Mouse (Mus musculus): ENCODE data around the gene Lmbr1l. TPM values are rescaled to one million over a fixed set of nuclear protein-coding genes. Genes with fewer than 3 reads are reported as not detected.

The Lmbr1l gene
- total and polyA plus RNA-seq, 3 experiments, result 23.4 to 30.4 (median 27.9) TPM

Other genes with a start within 250 kb of the Lmbr1l start
- gene Rnd1, start 240.8 kb downstream of the Lmbr1l start, total RNA-seq (2012; rRNA removed), result 3.8 and 6.3 TPM in 2 replicates
- gene Rnd1, start 240.8 kb downstream of the Lmbr1l start, total RNA-seq (2014; rRNA removed), result 5.8 and 9.4 TPM in 2 replicates
- 5.7 and 6.0 TPM in 2 replicates for gene Rnd1, start 240.8 kb downstream of the Lmbr1l start, polyA plus RNA-seq (2012; ENCODE audit: insufficient read length, low read depth)
- 0.13 TPM in 1 of 2 replicates, not detected in the other for gene Ccdc65, start 210.0 kb downstream of the Lmbr1l start, total RNA-seq (2012; rRNA removed)
- gene Ccdc65, start 210.0 kb downstream of the Lmbr1l start, total RNA-seq (2014; rRNA removed), result not detected in 2 replicates
- 0.11 and 0.14 TPM in 2 replicates for gene Ccdc65, start 210.0 kb downstream of the Lmbr1l start, polyA plus RNA-seq (2012; ENCODE audit: insufficient read length, low read depth)
- 75.0 and 132 TPM in 2 replicates for gene Fkbp11, start 190.0 kb downstream of the Lmbr1l start, total RNA-seq (2012; rRNA removed)
- gene Fkbp11, start 190.0 kb downstream of the Lmbr1l start, total RNA-seq (2014; rRNA removed), result 21.0 and 23.4 TPM in 2 replicates
- gene Fkbp11, start 190.0 kb downstream of the Lmbr1l start, polyA plus RNA-seq (2012; ENCODE audit: insufficient read length, low read depth), result 22.2 and 27.6 TPM in 2 replicates
- 32.5 and 33.8 TPM in 2 replicates for gene Arf3, start 155.0 kb downstream of the Lmbr1l start, total RNA-seq (2012; rRNA removed)
- 33.9 and 41.0 TPM in 2 replicates for gene Arf3, start 155.0 kb downstream of the Lmbr1l start, total RNA-seq (2014; rRNA removed)
- 158 and 182 TPM in 2 replicates for gene Arf3, start 155.0 kb downstream of the Lmbr1l start, polyA plus RNA-seq (2012; ENCODE audit: insufficient read length, low read depth)
- gene Wnt10b, start 140.1 kb downstream of the Lmbr1l start, total RNA-seq (2012; rRNA removed), result 19.1 and 25.4 TPM in 2 replicates
- 61.6 and 64.4 TPM in 2 replicates for gene Wnt10b, start 140.1 kb downstream of the Lmbr1l start, total RNA-seq (2014; rRNA removed)
- 56.2 and 58.0 TPM in 2 replicates for gene Wnt10b, start 140.1 kb downstream of the Lmbr1l start, polyA plus RNA-seq (2012; ENCODE audit: insufficient read length, low read depth)
- not detected in 2 replicates for gene Wnt1, start 128.4 kb downstream of the Lmbr1l start, total RNA-seq (2012; rRNA removed)
- not detected in 2 replicates for gene Wnt1, start 128.4 kb downstream of the Lmbr1l start, total RNA-seq (2014; rRNA removed)
- not detected in 2 replicates for gene Wnt1, start 128.4 kb downstream of the Lmbr1l start, polyA plus RNA-seq (2012; ENCODE audit: insufficient read length, low read depth)
- 0.04 TPM in 1 of 2 replicates, not detected in the other for gene Ddn, start 108.7 kb downstream of the Lmbr1l start, total RNA-seq (2012; rRNA removed)
- not detected in 2 replicates for gene Ddn, start 108.7 kb downstream of the Lmbr1l start, total RNA-seq (2014; rRNA removed)
- gene Ddn, start 108.7 kb downstream of the Lmbr1l start, polyA plus RNA-seq (2012; ENCODE audit: insufficient read length, low read depth), result 0.08 TPM in 1 of 2 replicates, not detected in the other
- gene Prkag1, start 86.7 kb downstream of the Lmbr1l start, total RNA-seq (2012; rRNA removed), result 49.4 and 63.2 TPM in 2 replicates
- 87.5 and 89.4 TPM in 2 replicates for gene Prkag1, start 86.7 kb downstream of the Lmbr1l start, total RNA-seq (2014; rRNA removed)
- gene Prkag1, start 86.7 kb downstream of the Lmbr1l start, polyA plus RNA-seq (2012; ENCODE audit: insufficient read length, low read depth), result 66.1 and 73.2 TPM in 2 replicates
- 14.1 and 15.6 TPM in 2 replicates for gene Kmt2d, start 47.0 kb downstream of the Lmbr1l start, total RNA-seq (2012; rRNA removed)
- 4.3 and 4.8 TPM in 2 replicates for gene Kmt2d, start 47.0 kb downstream of the Lmbr1l start, total RNA-seq (2014; rRNA removed)
- 22.7 TPM in 2 replicates for gene Kmt2d, start 47.0 kb downstream of the Lmbr1l start, polyA plus RNA-seq (2012; ENCODE audit: insufficient read length, low read depth)
- 11.1 and 13.9 TPM in 2 replicates for gene Rhebl1, start 23.7 kb downstream of the Lmbr1l start, total RNA-seq (2012; rRNA removed)
- gene Rhebl1, start 23.7 kb downstream of the Lmbr1l start, total RNA-seq (2014; rRNA removed), result 17.6 and 23.2 TPM in 2 replicates
- 23.3 and 25.1 TPM in 2 replicates for gene Rhebl1, start 23.7 kb downstream of the Lmbr1l start, polyA plus RNA-seq (2012; ENCODE audit: insufficient read length, low read depth)
- not detected in 2 replicates for gene Dhh, start 19.7 kb downstream of the Lmbr1l start, total RNA-seq (2012; rRNA removed)
- gene Dhh, start 19.7 kb downstream of the Lmbr1l start, total RNA-seq (2014; rRNA removed), result not detected in 2 replicates
- gene Dhh, start 19.7 kb downstream of the Lmbr1l start, polyA plus RNA-seq (2012; ENCODE audit: insufficient read length, low read depth), result not detected in 2 replicates
- gene Tuba1b, start 16.3 kb upstream of the Lmbr1l start, total RNA-seq (2012; rRNA removed), result 1,149 and 1,670 TPM in 2 replicates
- 2,803 and 2,960 TPM in 2 replicates for gene Tuba1b, start 16.3 kb upstream of the Lmbr1l start, total RNA-seq (2014; rRNA removed)
- gene Tuba1b, start 16.3 kb upstream of the Lmbr1l start, polyA plus RNA-seq (2012; ENCODE audit: insufficient read length, low read depth), result 2,789 and 2,851 TPM in 2 replicates
- 0.38 TPM in 1 of 2 replicates, not detected in the other for gene Gm49450, start 35.3 kb upstream of the Lmbr1l start, total RNA-seq (2012; rRNA removed)
- 0.81 and 4.7 TPM in 2 replicates for gene Gm49450, start 35.3 kb upstream of the Lmbr1l start, total RNA-seq (2014; rRNA removed)
- gene Gm49450, start 35.3 kb upstream of the Lmbr1l start, polyA plus RNA-seq (2012; ENCODE audit: insufficient read length, low read depth), result 125 TPM in 1 of 2 replicates, not detected in the other
- 153 and 181 TPM in 2 replicates for gene Tuba1a, start 35.5 kb upstream of the Lmbr1l start, total RNA-seq (2012; rRNA removed)
- gene Tuba1a, start 35.5 kb upstream of the Lmbr1l start, total RNA-seq (2014; rRNA removed), result 438 and 533 TPM in 2 replicates
- gene Tuba1a, start 35.5 kb upstream of the Lmbr1l start, polyA plus RNA-seq (2012; ENCODE audit: insufficient read length, low read depth), result 254 and 283 TPM in 2 replicates
- 178 and 229 TPM in 2 replicates for gene Tuba1c, start 111.7 kb upstream of the Lmbr1l start, total RNA-seq (2012; rRNA removed)
- gene Tuba1c, start 111.7 kb upstream of the Lmbr1l start, total RNA-seq (2014; rRNA removed), result 359 and 390 TPM in 2 replicates
- gene Tuba1c, start 111.7 kb upstream of the Lmbr1l start, polyA plus RNA-seq (2012; ENCODE audit: insufficient read length, low read depth), result 183 and 220 TPM in 2 replicates
- not detected in 2 replicates for gene Prph, start 136.9 kb upstream of the Lmbr1l start, total RNA-seq (2012; rRNA removed)
- 0.12 TPM in 1 of 2 replicates, not detected in the other for gene Prph, start 136.9 kb upstream of the Lmbr1l start, total RNA-seq (2014; rRNA removed)
- gene Prph, start 136.9 kb upstream of the Lmbr1l start, polyA plus RNA-seq (2012; ENCODE audit: insufficient read length, low read depth), result not detected in 2 replicates
- 17.8 and 25.0 TPM in 2 replicates for gene Troap, start 156.3 kb upstream of the Lmbr1l start, total RNA-seq (2012; rRNA removed)
- 19.2 and 20.2 TPM in 2 replicates for gene Troap, start 156.3 kb upstream of the Lmbr1l start, total RNA-seq (2014; rRNA removed)
- gene Troap, start 156.3 kb upstream of the Lmbr1l start, polyA plus RNA-seq (2012; ENCODE audit: insufficient read length, low read depth), result 61.0 and 74.2 TPM in 2 replicates
- 0.08 TPM in 1 of 2 replicates, not detected in the other for gene C1ql4, start 169.6 kb upstream of the Lmbr1l start, total RNA-seq (2012; rRNA removed)
- gene C1ql4, start 169.6 kb upstream of the Lmbr1l start, total RNA-seq (2014; rRNA removed), result not detected in 2 replicates
- not detected in 2 replicates for gene C1ql4, start 169.6 kb upstream of the Lmbr1l start, polyA plus RNA-seq (2012; ENCODE audit: insufficient read length, low read depth)
- 10.0 and 10.6 TPM in 2 replicates for gene Dnajc22, start 174.9 kb upstream of the Lmbr1l start, total RNA-seq (2012; rRNA removed)
- 20.4 and 24.2 TPM in 2 replicates for gene Dnajc22, start 174.9 kb upstream of the Lmbr1l start, total RNA-seq (2014; rRNA removed)
- gene Dnajc22, start 174.9 kb upstream of the Lmbr1l start, polyA plus RNA-seq (2012; ENCODE audit: insufficient read length, low read depth), result 12.4 and 14.5 TPM in 2 replicates
- gene Spats2, start 207.7 kb upstream of the Lmbr1l start, total RNA-seq (2012; rRNA removed), result 26.5 and 27.1 TPM in 2 replicates
- gene Spats2, start 207.7 kb upstream of the Lmbr1l start, total RNA-seq (2014; rRNA removed), result 68.3 and 81.0 TPM in 2 replicates
- 79.5 and 81.0 TPM in 2 replicates for gene Spats2, start 207.7 kb upstream of the Lmbr1l start, polyA plus RNA-seq (2012; ENCODE audit: insufficient read length, low read depth)

Measured in CH12.LX (cell line).